10 mouse cellular contexts compared by ENCODE assay signal in genomic region chr5:99708706-99709105, GRCm38 (mm10). TPM values are rescaled to one million over a fixed set of nuclear protein-coding genes. Genes with fewer than 3 reads are reported as not detected.
DNase-seq lines count a peak whose midpoint lies in the region; ATAC-seq and TF ChIP-seq lines count a peak whose summit lies in the region.
"Had no signal": no experiment of that assay in that cellular context is flagged by ENCODE, and none has a peak within 500 bp of the region (broad histone marks: within the 10 kb centered on the region; RNA-seq: fewer than 3 reads in every experiment).

No protein-coding gene starts in this region.

- no peaks in the 10 kb centered on the region for H3K4me1 ChIP-seq in limb, embryonic 11.5 days (ENCODE audit: control insufficient read depth, insufficient read depth, low read length)
- H3K4me1 ChIP-seq in limb, embryonic 10.5 days, result no peaks in the 10 kb centered on the region
- H3K4me1 ChIP-seq in lung, embryonic 14.5 days (ENCODE audit: insufficient read depth), result no peaks in the 10 kb centered on the region
- H3K4me1 ChIP-seq: embryonic facial prominence, embryonic 13.5 days; hindbrain, embryonic 13.5 days had no signal

- peak; percentile 48 for TF ChIP-seq CTCF in lung, embryonic 14.5 days (IDR thresholded peaks at IDR 0.05; ENCODE audit: low read depth)

- peak; percentile 60 for DNase-seq in embryo, embryonic 10 days (ENCODE audit: low spot score)
- DNase-seq in embryo, embryonic 9.5 days (ENCODE audit: extremely low spot score), result no peak
- DNase-seq in limb, embryonic 11.5 days (ENCODE audit: low spot score), result peak; percentile 36
- DNase-seq in limb, embryonic 10.5 days (ENCODE audit: low spot score), result no peak
- DNase-seq in ZHBTc4 (ENCODE audit: low read depth, low spot score), result peak; percentile 56
- peak; percentile 46 for DNase-seq in lung, embryonic 14.5 days
- DNase-seq in gastrocnemius, adult 18-20 months (ENCODE audit: low spot score), result no peak
- DNase-seq in urinary bladder, postnatal 25 days (ENCODE audit: low spot score), result no peak

- H3K36me3 ChIP-seq in limb, embryonic 11.5 days (ENCODE audit: control insufficient read depth, insufficient read depth, low read length), result no peaks in the 10 kb centered on the region
- no peaks in the 10 kb centered on the region for H3K36me3 ChIP-seq in limb, embryonic 10.5 days
- no peaks in the 10 kb centered on the region for H3K36me3 ChIP-seq in lung, embryonic 14.5 days (ENCODE audit: insufficient read depth)
- H3K36me3 ChIP-seq: embryonic facial prominence, embryonic 13.5 days; hindbrain, embryonic 13.5 days had no signal

- H3K4me3 ChIP-seq in limb, embryonic 11.5 days (ENCODE audit: low read depth, low read length), result no peak overlapping the region
- H3K4me3 ChIP-seq in limb, embryonic 10.5 days, result no peak overlapping the region
- no peak overlapping the region for H3K4me3 ChIP-seq in lung, embryonic 14.5 days (ENCODE audit: low read depth, low read length)
- H3K4me3 ChIP-seq: embryonic facial prominence, embryonic 13.5 days; hindbrain, embryonic 13.5 days had no signal

- H3K27ac ChIP-seq in limb, embryonic 11.5 days (replicated peaks; ENCODE audit: low read depth, low read length), result no peak overlapping the region
- H3K27ac ChIP-seq in limb, embryonic 10.5 days, result no peak overlapping the region
- no peak overlapping the region for H3K27ac ChIP-seq in lung, embryonic 14.5 days (ENCODE audit: low read depth)
- H3K27ac ChIP-seq: embryonic facial prominence, embryonic 13.5 days; hindbrain, embryonic 13.5 days had no signal

- ATAC-seq in limb, embryonic 11.5 days (ENCODE audit: insufficient number of reproducible peaks, low FRiP score, low TSS enrichment, low read depth), result no peak
- no peak for ATAC-seq in lung, embryonic 14.5 days (ENCODE audit: insufficient read depth)

- H3K9ac ChIP-seq in limb, embryonic 11.5 days (ENCODE audit: low read length), result no peak overlapping the region
- no peak overlapping the region for H3K9ac ChIP-seq in lung, embryonic 14.5 days
- H3K9ac ChIP-seq: embryonic facial prominence, embryonic 13.5 days; hindbrain, embryonic 13.5 days had no signal

- no peaks in the 10 kb centered on the region for H3K27me3 ChIP-seq in limb, embryonic 11.5 days (ENCODE audit: control insufficient read depth, insufficient read depth, low read length)
- no peaks in the 10 kb centered on the region for H3K27me3 ChIP-seq in limb, embryonic 10.5 days (ENCODE audit: low read depth, poor library complexity, severe bottlenecking)
- no peaks in the 10 kb centered on the region for H3K27me3 ChIP-seq in lung, embryonic 14.5 days (ENCODE audit: insufficient read depth, low read length)
- H3K27me3 ChIP-seq: embryonic facial prominence, embryonic 13.5 days; hindbrain, embryonic 13.5 days had no signal

- no peak overlapping the region for H3K4me2 ChIP-seq in limb, embryonic 11.5 days (ENCODE audit: low read depth, severe bottlenecking)
- no peak overlapping the region for H3K4me2 ChIP-seq in lung, embryonic 14.5 days
- H3K4me2 ChIP-seq: embryonic facial prominence, embryonic 13.5 days; hindbrain, embryonic 13.5 days had no signal

- H3K9me3 ChIP-seq in limb, embryonic 11.5 days (ENCODE audit: control insufficient read depth, low read length), result no peaks in the 10 kb centered on the region
- H3K9me3 ChIP-seq in limb, embryonic 10.5 days (replicated peaks), result no peaks in the 10 kb centered on the region
- no peaks in the 10 kb centered on the region for H3K9me3 ChIP-seq in lung, embryonic 14.5 days (ENCODE audit: low read depth, low read length)
- H3K9me3 ChIP-seq: embryonic facial prominence, embryonic 13.5 days; hindbrain, embryonic 13.5 days had no signal

- 48% methylated on average over 6 of the region's 6 CpGs for WGBS in limb, embryonic 11.5 days
- 52% methylated on average over 6 of the region's 6 CpGs for WGBS in limb, embryonic 10.5 days
- 42% methylated on average over 6 of the region's 6 CpGs for whole genome bisulfite sequencing in lung, embryonic 14.5 days

RNA-seq across cellular contexts. Expression of gene Rasgef1b, which starts 20.2 kb away (rescaled TPM):
- 58.9 and 59.9 TPM in 2 replicates for polyA plus RNA-seq in limb, embryonic 11.5 days (2014; fragmentation: Nextera tagmentation; extraction: Ambion mirVana)
- polyA plus RNA-seq in limb, embryonic 10.5 days (2016; fragmentation: Nextera tagmentation; extraction: Ambion mirVana), result 20.6 and 32.5 TPM in 2 replicates
- 15.9 and 17.5 TPM in 2 replicates for polyA plus RNA-seq in lung, embryonic 14.5 days (2014; fragmentation: Nextera tagmentation; extraction: Ambion mirVana)
- under 1 TPM; 0.32 to 0.52 TPM for total RNA-seq in gastrocnemius, adult 18-20 months (2021)

Comparison
In these comparisons a context has a peak if more than half of its experiments do, and no peak if none do; other contexts are left out.
1. DNase-seq: peak in embryo, embryonic 10 days (single experiment), limb, embryonic 11.5 days (single experiment), ZHBTc4 (single experiment) and lung, embryonic 14.5 days (single experiment); none in embryo, embryonic 9.5 days (single experiment), limb, embryonic 10.5 days (single experiment), gastrocnemius, adult 18-20 months (single experiment) and urinary bladder, postnatal 25 days (single experiment).